Mouse (Mus musculus) liver, embryonic 12.5 days (tissue): ENCODE results near the gene Eps15. TPM values are rescaled to one million over a fixed set of nuclear protein-coding genes. Genes with fewer than 3 reads are reported as not detected.

ENCODE experiments used
- ATAC-seq: fragments of 200-750 bp; cut with Nextera tagmentation; 2 replicates; pipeline ENCODE4 v1.8.0; 2017; ENCODE audit warnings: moderate number of reproducible peaks, mild to moderate bottlenecking, moderate library complexity
- H3K27ac ChIP-seq: fragments of 300-500 bp; sonication (generic); 2 replicates; pipeline ENCODE4 v1.5.1; 2016; ENCODE audit warnings: mild to moderate bottlenecking
- H3K27me3 ChIP-seq: fragments of 300-500 bp; sonication (generic); replicated peaks from 2 replicates; pipeline ENCODE4 v1.6.1; 2016; ENCODE audit warnings: mild to moderate bottlenecking, moderate library complexity
- H3K36me3 ChIP-seq: fragments of 300-500 bp; sonication (generic); 2 replicates; pipeline ENCODE4 v1.6.1; 2016; ENCODE audit warnings: mild to moderate bottlenecking, moderate library complexity
- H3K4me1 ChIP-seq: fragments of 300-500 bp; sonication (generic); 2 replicates; pipeline ENCODE4 v1.6.1; 2016
- H3K4me2 ChIP-seq: fragments of 300-500 bp; sonication (generic); 2 replicates; pipeline ENCODE4 v1.6.1; 2016; ENCODE audit warnings: mild to moderate bottlenecking, moderate library complexity
- H3K4me3 ChIP-seq: fragments of 300-500 bp; sonication (generic); 2 replicates; pipeline ENCODE4 v1.5.1; 2016; ENCODE audit warnings: mild to moderate bottlenecking, moderate library complexity
- H3K9ac ChIP-seq: fragments of 300-500 bp; sonication (generic); 2 replicates; pipeline ENCODE4 v1.6.1; 2016; ENCODE audit warnings: mild to moderate bottlenecking, moderate library complexity
- H3K9me3 ChIP-seq: fragments of 300-500 bp; sonication (generic); replicated peaks from 2 replicates; pipeline ENCODE4 v1.6.1; 2016; ENCODE audit warnings: mild to moderate bottlenecking, moderate library complexity
- WGBS: fragments of 180-500 bp; shearing (Covaris S2); methylation state at CpG from one replicate; pipeline ENCODE4 v1.1.7; 2016; ENCODE audit not compliant: insufficient replicate concordance; 5-methylcytosine and 5-hydroxymethylcytosine counted together
- polyA plus RNA-seq: library from polyadenylated mRNA; unstranded; fragments of >200 nt; fragmentation: Nextera tagmentation; extraction: Ambion mirVana; gene quantifications from 2 replicates; pipeline ENCODE4 v1.2.1, GENCODE M21; 2016

Gene Eps15
- polyA plus RNA-seq, 1 experiment from 2014 or later = 54.2 TPM

DNA sequence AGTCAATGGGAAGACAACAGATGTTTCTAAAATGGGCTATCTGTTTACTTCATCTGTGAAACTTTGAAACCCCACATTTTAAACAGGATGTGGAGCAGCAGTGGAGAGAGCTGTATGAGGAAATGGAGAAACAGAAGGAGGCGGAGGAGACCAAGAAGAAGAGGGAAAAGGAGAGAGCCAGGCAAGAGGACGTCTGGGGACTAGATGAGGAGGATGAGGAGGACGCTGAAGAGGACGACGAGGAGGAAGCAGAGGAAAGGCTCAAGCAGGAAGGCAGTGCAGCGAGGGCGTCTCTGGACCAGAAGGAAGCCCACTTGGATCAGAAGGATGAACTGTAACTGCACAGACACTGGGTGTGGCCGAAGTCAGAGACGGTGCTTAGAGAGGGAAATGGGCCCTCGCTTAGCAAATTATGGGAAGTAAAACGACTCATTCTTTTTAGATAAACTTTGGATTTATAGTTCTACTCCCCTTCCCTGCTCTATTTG lies 26.4 kb upstream of the Eps15 start:
- Histone ChIP-seq H3K9ac (peak overlapping the region; percentile 48), H3K4me1 (peaks cover 65% of the 10 kb centered on the region), H3K9me3 (0 out of 2 replicates have a peak, but pooled peaks cover 3% of the 10 kb centered on the region), H3K36me3 (no peaks in the 10 kb centered on the region), H3K4me3 (no peak overlapping the region), H3K4me2 (peak overlapping the region; percentile 55), H3K27ac (peak overlapping the region; percentile 76), H3K27me3 (no peaks in the 10 kb centered on the region)
- WGBS = 14% methylated on average over 11 of the region's 11 CpGs
- ATAC-seq = no peak

DNA sequence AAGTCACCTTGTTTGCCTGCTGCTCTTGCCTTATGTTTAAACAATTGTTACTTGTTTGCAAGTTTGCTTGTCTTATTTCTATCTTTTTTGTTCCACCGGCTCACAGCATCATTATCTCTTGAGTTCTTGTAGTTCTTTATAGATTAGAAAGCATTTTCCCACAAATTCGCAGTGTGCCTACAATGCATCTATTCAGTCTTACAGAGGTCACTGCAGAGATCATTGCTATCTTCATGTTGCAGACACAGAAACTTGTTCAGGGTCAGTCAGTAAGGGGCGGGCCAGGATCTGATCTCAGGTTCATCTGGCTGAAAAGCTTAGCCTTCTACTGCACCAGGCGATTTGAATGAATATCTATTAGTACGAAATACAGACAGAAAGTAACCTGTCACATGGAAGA lies 25.6 kb upstream of the Eps15 start:
- H3K36me3 ChIP-seq = no peaks in the 10 kb centered on the region
- peak overlapping the region; percentile 7; the same call in 1 of the 2 replicates for H3K4me3 ChIP-seq
- peak overlapping the region; percentile 55 for H3K4me2 ChIP-seq
- no peak overlapping the region for H3K9ac ChIP-seq
- H3K9me3 ChIP-seq = 0 out of 2 replicates have a peak, but pooled peaks cover 3% of the 10 kb centered on the region
- 15% methylated on average over 5 of the region's 5 CpGs for WGBS
- H3K4me1 ChIP-seq = peaks cover 65% of the 10 kb centered on the region
- H3K27ac ChIP-seq = peak overlapping the region; percentile 86
- ATAC-seq = peak; percentile 80
- H3K27me3 ChIP-seq = no peaks in the 10 kb centered on the region

DNA sequence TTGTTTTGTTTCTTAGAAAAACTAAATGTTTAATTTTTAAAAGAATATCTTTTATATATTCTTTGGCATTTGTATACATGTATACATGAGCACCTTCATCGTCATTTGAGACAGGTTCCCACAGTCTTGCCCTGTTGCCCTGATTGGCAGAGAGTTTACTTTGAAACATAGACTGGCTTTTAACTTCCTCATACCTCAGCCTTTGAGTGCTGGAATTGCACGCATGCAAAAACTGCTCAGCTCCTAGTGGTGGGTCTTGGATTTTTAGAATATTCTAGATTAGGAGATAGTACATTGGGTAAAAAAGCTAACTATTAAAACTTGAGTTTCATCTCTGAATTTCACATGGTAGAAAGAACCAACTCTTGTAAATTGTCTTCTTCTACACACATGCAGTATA lies 24.7 kb upstream of the Eps15 start:
- Histone ChIP-seq H3K9me3 (0 out of 2 replicates have a peak, but pooled peaks cover 3% of the 10 kb centered on the region), H3K4me2 (peak overlapping the region; percentile 55), H3K36me3 (no peaks in the 10 kb centered on the region), H3K9ac (no peak overlapping the region), H3K4me1 (peaks cover 65% of the 10 kb centered on the region), H3K27me3 (no peaks in the 10 kb centered on the region), H3K27ac (peak overlapping the region; percentile 86), H3K4me3 (no peak overlapping the region)
- no peak for ATAC-seq
- whole genome bisulfite sequencing = 30% methylated on average over 2 of the region's 2 CpGs

DNA sequence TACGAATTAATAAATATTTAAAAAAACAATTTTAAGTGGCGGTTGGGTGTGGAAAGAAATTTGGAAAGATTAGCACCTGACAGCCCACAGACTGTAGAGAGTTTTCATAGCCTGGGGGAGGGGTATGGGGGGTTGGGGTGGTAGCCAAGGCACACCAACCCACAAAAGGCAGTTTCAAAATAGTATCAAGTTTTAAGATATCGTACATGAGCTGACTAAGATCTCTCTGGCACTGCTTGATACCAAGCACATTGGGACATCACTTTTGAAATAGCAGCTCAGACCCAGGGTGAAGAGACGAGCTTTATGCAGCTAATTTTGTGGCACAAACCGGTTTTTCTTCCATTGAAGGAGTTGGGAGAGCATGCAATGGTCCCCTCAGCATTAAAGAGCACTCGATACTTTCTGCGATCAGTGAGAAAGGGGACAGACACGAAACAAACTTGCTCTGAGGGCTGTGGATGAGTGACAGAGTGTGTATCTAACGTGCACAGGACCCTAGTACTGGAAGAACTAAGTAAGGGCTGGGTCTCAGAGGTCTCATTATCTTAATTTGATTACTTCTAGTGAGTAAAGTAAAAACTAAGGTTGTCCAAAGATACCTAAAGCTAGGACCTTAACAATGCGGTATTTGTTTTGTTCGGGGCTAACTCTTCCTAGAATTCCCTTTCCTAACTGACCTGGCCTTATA lies 24.2 kb upstream of the Eps15 start:
- no peaks in the 10 kb centered on the region for H3K36me3 ChIP-seq
- H3K27me3 ChIP-seq = no peaks in the 10 kb centered on the region
- peak overlapping the region; percentile 86 for H3K27ac ChIP-seq
- no peak overlapping the region for H3K9ac ChIP-seq
- H3K9me3 ChIP-seq = 0 out of 2 replicates have a peak, but pooled peaks cover 3% of the 10 kb centered on the region
- ATAC-seq = peak; percentile 74
- 28% methylated on average over 11 of the region's 11 CpGs for WGBS
- H3K4me2 ChIP-seq = peak overlapping the region; percentile 55
- H3K4me1 ChIP-seq = peaks cover 65% of the 10 kb centered on the region
- peak overlapping the region; percentile 7; the same call in 1 of the 2 replicates for H3K4me3 ChIP-seq

DNA sequence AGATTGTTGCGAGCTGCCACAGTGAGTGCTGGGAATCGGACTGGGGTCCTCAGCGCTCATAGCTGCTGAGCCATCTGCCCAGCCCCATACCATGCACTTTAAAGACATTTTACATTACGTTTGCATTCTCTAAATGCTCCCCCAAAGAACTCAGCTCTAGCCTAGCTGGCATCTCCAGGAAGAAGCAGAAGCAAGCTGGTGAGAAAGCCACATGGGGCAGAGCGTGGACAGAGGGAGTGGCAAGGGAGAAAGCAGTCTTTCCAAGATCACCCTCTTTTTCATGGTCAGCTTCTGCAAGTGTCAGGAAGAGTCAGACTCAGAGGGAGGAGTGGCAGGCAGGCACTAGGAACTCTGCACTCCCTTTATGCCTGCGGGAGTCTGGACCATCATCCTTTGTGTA lies 23.3 kb upstream of the Eps15 start:
- peaks cover 62% of the 10 kb centered on the region for H3K4me1 ChIP-seq
- ATAC-seq = no peak
- no peaks in the 10 kb centered on the region for H3K27me3 ChIP-seq
- H3K9ac ChIP-seq = no peak overlapping the region
- no peak overlapping the region for H3K4me2 ChIP-seq
- no peaks in the 10 kb centered on the region for H3K36me3 ChIP-seq
- WGBS = 88% methylated on average over 6 of the region's 6 CpGs
- peak overlapping the region; percentile 86 for H3K27ac ChIP-seq
- 0 out of 2 replicates have a peak, but pooled peaks cover 3% of the 10 kb centered on the region for H3K9me3 ChIP-seq
- no peak overlapping the region for H3K4me3 ChIP-seq

DNA sequence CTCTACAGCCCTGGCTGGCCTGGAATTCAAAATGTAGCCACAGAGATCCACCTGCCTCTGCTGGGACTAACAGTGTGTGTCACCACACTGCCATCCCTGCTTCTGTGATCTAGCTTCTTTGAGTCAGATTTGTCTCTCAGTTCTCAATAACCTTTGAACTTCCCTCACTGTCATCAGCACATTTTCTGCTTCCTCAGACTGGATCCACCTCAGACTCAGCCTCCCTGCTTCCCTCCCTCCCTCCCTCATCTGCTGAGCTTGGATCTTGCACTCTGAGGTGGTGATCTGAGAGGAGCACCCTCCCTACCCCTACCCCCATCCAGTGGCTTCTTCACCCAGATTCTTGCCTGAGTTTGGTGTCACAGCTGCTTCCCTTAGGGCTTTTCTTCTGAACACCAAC lies 22.4 kb upstream of the Eps15 start:
- Histone ChIP-seq H3K36me3 (no peaks in the 10 kb centered on the region), H3K4me1 (peaks cover 57% of the 10 kb centered on the region), H3K9me3 (0 out of 2 replicates have a peak, but pooled peaks cover 3% of the 10 kb centered on the region), H3K27ac (peak overlapping the region; percentile 86; the same call in 1 of the 2 replicates), H3K4me2 (no peak overlapping the region), H3K4me3 (no peak overlapping the region), H3K9ac (no peak overlapping the region), H3K27me3 (no peaks in the 10 kb centered on the region)
- no peak for ATAC-seq

DNA sequence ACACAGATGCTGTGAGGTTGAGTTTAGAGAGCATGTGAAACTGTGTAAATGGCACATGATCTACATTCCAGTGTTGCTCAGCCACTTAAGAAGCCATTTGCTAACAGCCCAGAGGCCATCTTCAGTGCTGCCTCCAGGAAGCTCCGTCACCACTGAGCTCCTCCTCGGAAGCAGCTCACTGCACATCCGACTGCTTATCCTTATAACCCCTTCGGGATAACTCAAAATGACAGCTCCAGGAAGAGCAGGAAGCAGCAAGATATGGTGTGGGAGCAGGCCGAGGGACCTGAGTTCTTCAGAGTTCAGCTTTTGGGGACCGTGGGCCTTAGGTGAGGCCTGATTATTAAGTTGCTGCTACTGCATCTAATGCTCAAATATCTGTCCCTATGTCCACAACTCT lies 18.0 kb upstream of the Eps15 start:
- no peak overlapping the region for H3K9ac ChIP-seq
- H3K9me3 ChIP-seq = no peaks in the 10 kb centered on the region
- H3K4me1 ChIP-seq = peaks cover 17% of the 10 kb centered on the region
- no peaks in the 10 kb centered on the region for H3K36me3 ChIP-seq
- ATAC-seq = no peak
- 58% methylated on average over 6 of the region's 6 CpGs for WGBS
- H3K27ac ChIP-seq = no peak overlapping the region
- H3K4me3 ChIP-seq = no peak overlapping the region
- H3K27me3 ChIP-seq = no peaks in the 10 kb centered on the region
- H3K4me2 ChIP-seq = no peak overlapping the region

DNA sequence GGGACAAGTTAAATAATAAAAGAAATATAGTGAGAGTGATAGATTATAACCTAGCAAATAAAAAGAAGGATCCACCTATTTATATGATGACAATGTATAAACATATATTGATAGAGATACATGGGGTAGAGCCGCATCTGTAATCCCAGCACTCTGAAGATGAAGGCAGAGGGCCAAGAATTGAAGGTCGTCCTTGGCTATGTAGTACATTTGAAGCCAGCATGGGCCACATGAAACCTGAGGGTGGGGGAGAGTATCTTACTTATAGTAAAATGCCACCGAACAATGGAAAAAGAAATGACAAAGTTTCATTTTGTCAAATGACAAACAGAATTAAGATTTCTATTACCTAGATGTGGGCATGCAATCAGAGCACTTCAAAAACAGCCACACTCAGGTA lies 14.0 kb upstream of the Eps15 start:
- no peak overlapping the region for H3K4me2 ChIP-seq
- H3K4me1 ChIP-seq = 0 out of 2 replicates have a peak, but pooled peaks cover 7% of the 10 kb centered on the region
- H3K9ac ChIP-seq = no peak overlapping the region
- H3K4me3 ChIP-seq = no peak overlapping the region
- ATAC-seq = no peak
- no peaks in the 10 kb centered on the region for H3K9me3 ChIP-seq
- H3K27ac ChIP-seq = no peak overlapping the region
- 70% methylated on average over 3 of the region's 3 CpGs for WGBS
- H3K36me3 ChIP-seq = no peaks in the 10 kb centered on the region
- no peaks in the 10 kb centered on the region for H3K27me3 ChIP-seq

DNA sequence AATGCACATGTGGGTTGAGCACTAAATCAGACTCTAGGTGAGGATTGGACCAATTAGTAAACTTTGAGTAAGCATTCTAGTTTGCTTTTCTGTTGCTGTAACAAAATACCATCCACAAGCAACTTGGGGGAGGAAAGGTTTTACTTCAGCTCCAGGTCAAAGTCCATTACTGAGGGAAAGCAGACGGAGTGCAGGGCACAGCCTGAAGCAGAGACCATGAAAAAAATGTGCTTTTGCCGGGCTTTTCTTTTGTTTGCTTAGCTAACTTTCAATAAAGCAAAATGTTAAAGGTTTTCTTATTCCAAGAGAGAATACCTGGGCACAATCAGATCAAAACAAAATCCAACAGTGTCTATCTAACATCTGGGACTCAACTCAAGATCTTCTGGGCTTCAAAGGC lies 13.3 kb upstream of the Eps15 start:
- 57% methylated on average over 2 of the region's 2 CpGs for WGBS
- Histone ChIP-seq H3K4me2 (no peak overlapping the region), H3K9ac (no peak overlapping the region), H3K27me3 (no peaks in the 10 kb centered on the region), H3K27ac (no peak overlapping the region), H3K4me3 (no peak overlapping the region), H3K9me3 (no peaks in the 10 kb centered on the region), H3K36me3 (no peaks in the 10 kb centered on the region), H3K4me1 (0 out of 2 replicates have a peak, but pooled peaks cover 7% of the 10 kb centered on the region)
- no peak for ATAC-seq

DNA sequence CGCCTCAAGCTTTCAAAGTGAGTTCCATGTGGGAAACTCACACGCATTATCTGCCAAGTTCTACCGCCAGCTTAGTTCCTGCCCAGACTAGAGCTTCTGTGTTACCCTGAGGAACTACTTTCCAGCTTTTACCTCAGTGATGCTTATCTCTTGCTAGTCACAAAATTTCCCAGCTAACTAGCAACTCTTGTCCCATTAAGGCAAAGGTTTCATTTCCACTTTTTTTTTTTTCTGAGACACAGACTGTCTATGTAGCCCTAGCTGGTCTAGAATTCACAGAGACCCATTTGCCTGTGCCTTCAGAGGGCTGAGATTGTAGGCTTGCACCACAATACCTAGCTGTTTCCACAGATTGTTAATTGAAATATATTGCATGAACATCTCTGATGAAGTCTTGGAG lies 12.6 kb upstream of the Eps15 start:
- Histone ChIP-seq H3K36me3 (no peaks in the 10 kb centered on the region), H3K9me3 (no peaks in the 10 kb centered on the region), H3K4me2 (no peak overlapping the region), H3K27me3 (no peaks in the 10 kb centered on the region), H3K4me1 (0 out of 2 replicates have a peak, but pooled peaks cover 6% of the 10 kb centered on the region), H3K27ac (no peak overlapping the region), H3K9ac (no peak overlapping the region), H3K4me3 (no peak overlapping the region)
- no peak for ATAC-seq
- WGBS = 57% methylated on average over 3 of the region's 3 CpGs

DNA sequence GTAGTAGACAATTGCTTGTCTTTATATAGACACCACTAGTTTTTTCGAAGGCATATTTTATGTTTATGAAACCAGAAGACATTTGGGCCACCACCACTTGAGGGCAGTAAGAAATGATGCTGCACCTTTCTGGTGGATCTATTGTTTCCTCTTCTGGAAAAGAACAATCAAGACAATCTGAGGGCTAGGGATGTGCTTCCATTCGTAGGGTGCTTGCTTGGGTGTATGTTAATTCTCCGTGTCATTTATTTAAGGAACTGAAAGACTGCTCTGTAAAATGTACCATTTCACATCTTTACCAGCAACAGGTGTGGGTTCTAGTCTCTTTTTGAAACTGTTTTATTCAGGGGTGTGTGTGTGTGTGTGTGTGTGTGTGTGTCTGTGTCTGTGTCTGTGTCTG lies 11.2 kb upstream of the Eps15 start:
- no peak overlapping the region for H3K9ac ChIP-seq
- no peaks in the 10 kb centered on the region for H3K36me3 ChIP-seq
- no peaks in the 10 kb centered on the region for H3K9me3 ChIP-seq
- no peak overlapping the region for H3K4me2 ChIP-seq
- no peak for ATAC-seq
- H3K4me3 ChIP-seq = no peak overlapping the region
- WGBS = 65% methylated on average over 3 of the region's 3 CpGs
- H3K27ac ChIP-seq = no peak overlapping the region
- no peaks in the 10 kb centered on the region for H3K27me3 ChIP-seq
- no peaks in the 10 kb centered on the region for H3K4me1 ChIP-seq

DNA sequence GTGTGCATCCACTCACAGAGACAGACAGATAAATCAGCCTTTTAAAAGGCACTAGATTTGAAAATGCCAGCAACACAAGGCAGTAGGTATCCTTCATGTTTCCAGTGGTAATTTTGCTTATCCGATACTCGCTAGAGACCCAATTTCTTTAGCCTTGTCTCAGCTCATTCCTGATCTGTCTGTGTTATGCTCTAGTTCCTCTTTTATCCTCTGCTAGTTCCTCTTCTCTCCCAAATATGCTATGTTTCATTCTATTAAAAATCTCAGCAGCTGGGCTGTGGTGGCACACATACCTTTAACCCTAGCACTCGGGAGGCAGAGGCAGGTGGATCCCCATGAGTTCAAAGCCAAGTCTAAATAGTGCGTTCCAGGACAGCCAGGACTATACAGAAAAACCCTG lies 8.3 kb upstream of the Eps15 start:
- H3K36me3 ChIP-seq = no peaks in the 10 kb centered on the region
- H3K4me1 ChIP-seq = no peaks in the 10 kb centered on the region
- no peak overlapping the region for H3K27ac ChIP-seq
- H3K9me3 ChIP-seq = no peaks in the 10 kb centered on the region
- H3K27me3 ChIP-seq = no peaks in the 10 kb centered on the region
- ATAC-seq = no peak
- no peak overlapping the region for H3K4me3 ChIP-seq
- 66% methylated on average over 4 of the region's 4 CpGs for WGBS
- H3K4me2 ChIP-seq = no peak overlapping the region
- no peak overlapping the region for H3K9ac ChIP-seq
